ENCODE assay signal across 11 mouse cellular contexts in the genomic region with DNA sequence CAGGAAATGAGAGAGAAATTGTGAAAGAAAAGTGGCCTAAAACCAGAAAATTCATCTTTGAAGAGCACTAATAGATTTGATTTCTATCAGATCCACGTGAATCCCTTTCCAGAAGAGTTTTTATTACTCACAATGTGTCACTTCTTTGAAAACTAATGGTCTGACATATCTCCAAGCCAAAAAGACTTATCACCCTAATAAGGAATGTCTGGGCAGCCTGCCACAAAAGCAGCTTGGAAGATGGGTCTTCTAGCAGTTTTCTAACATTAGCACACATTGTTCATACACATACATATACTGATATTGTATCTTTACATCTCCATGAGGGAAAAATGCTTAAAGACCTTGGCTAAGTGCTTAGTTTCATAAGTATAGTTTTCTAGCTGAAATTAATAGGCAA.
DNase-seq lines count a peak whose midpoint lies in the region; ATAC-seq and TF ChIP-seq lines count a peak whose summit lies in the region.
"Had no signal": no experiment of that assay in that cellular context is flagged by ENCODE, and none has a peak within 500 bp of the region (broad histone marks: within the 10 kb centered on the region; RNA-seq: fewer than 3 reads in every experiment).

No protein-coding gene starts in this region.

- DNase-seq in embryonic facial prominence, embryonic 14.5 days (ENCODE audit: low spot score): peak; percentile 85
- DNase-seq in embryonic facial prominence, embryonic 10.5 days (ENCODE audit: low spot score): no peak
- peak; percentile 92 for DNase-seq in lung, embryonic 14.5 days
- no peak for DNase-seq in lung, adult 18-20 months
- peak; percentile 47 for DNase-seq in gastrocnemius, adult 2 months
- DNase-seq in lung, postnatal 10 days: peak; percentile 63
- DNase-seq in left cerebral cortex, adult 2 months (ENCODE audit: extremely low spot score in 1 of 2, low spot score in 2 of 2): no peak
- DNase-seq in left cerebral cortex, postnatal 10 days (ENCODE audit: extremely low spot score in 1 of 2, low spot score in 2 of 2): no peak

- no peaks in the 10 kb centered on the region for H3K9me3 ChIP-seq in embryonic facial prominence, embryonic 14.5 days (ENCODE audit: control insufficient read depth, low read length)
- no peaks in the 10 kb centered on the region for H3K9me3 ChIP-seq in embryonic facial prominence, embryonic 10.5 days
- H3K9me3 ChIP-seq in lung, embryonic 14.5 days (ENCODE audit: low read depth, low read length): no peaks in the 10 kb centered on the region
- H3K9me3 ChIP-seq: liver, embryonic 15.5 days; neural tube, embryonic 12.5 days had no signal

- peaks cover 7% of the 10 kb centered on the region for H3K4me1 ChIP-seq in embryonic facial prominence, embryonic 14.5 days (ENCODE audit: control insufficient read depth, insufficient read depth, low read length)
- H3K4me1 ChIP-seq in embryonic facial prominence, embryonic 10.5 days: no peaks in the 10 kb centered on the region; the same call in 1 of the 2 replicates
- no peaks in the 10 kb centered on the region for H3K4me1 ChIP-seq in lung, embryonic 14.5 days (ENCODE audit: insufficient read depth)
- H3K4me1 ChIP-seq: liver, embryonic 15.5 days; neural tube, embryonic 12.5 days had no signal

- H3K27ac ChIP-seq in embryonic facial prominence, embryonic 14.5 days (replicated peaks; ENCODE audit: low read depth, low read length): no peak overlapping the region
- no peak overlapping the region for H3K27ac ChIP-seq in embryonic facial prominence, embryonic 10.5 days (replicated peaks)
- no peak overlapping the region for H3K27ac ChIP-seq in lung, embryonic 14.5 days (ENCODE audit: low read depth)
- H3K27ac ChIP-seq in gastrocnemius, adult 2 months: no peak overlapping the region
- H3K27ac ChIP-seq in left cerebral cortex, adult 2 months: no peak overlapping the region
- H3K27ac ChIP-seq: liver, embryonic 15.5 days; neural tube, embryonic 12.5 days had no signal

- no peak overlapping the region for H3K4me2 ChIP-seq in embryonic facial prominence, embryonic 14.5 days (ENCODE audit: low read depth, low read length)
- H3K4me2 ChIP-seq in lung, embryonic 14.5 days: no peak overlapping the region
- H3K4me2 ChIP-seq: liver, embryonic 15.5 days; neural tube, embryonic 12.5 days had no signal

- intact Hi-C loops in gastrocnemius, adult 2 months (cut with DNase I): no loop called here
- intact Hi-C loops in left cerebral cortex, adult 2 months (cut with DNase I): no loop called here
- intact Hi-C loops in left cerebral cortex, postnatal 10 days (cut with DNase I): no loop called here

- H3K36me3 ChIP-seq in embryonic facial prominence, embryonic 14.5 days (ENCODE audit: control insufficient read depth, insufficient read depth, low read length): no peaks in the 10 kb centered on the region
- H3K36me3 ChIP-seq in embryonic facial prominence, embryonic 10.5 days (replicated peaks): no peaks in the 10 kb centered on the region
- no peaks in the 10 kb centered on the region for H3K36me3 ChIP-seq in lung, embryonic 14.5 days (ENCODE audit: insufficient read depth)
- H3K36me3 ChIP-seq: liver, embryonic 15.5 days; neural tube, embryonic 12.5 days had no signal

- WGBS in embryonic facial prominence, embryonic 14.5 days: 27% methylated on average over 1 of the region's 1 CpGs
- 76% methylated on average over 1 of the region's 1 CpGs for WGBS in embryonic facial prominence, embryonic 10.5 days
- WGBS in lung, embryonic 14.5 days: 12% methylated on average over 1 of the region's 1 CpGs

- ATAC-seq in embryonic facial prominence, embryonic 14.5 days (ENCODE audit: low read depth): no peak
- ATAC-seq in lung, embryonic 14.5 days (ENCODE audit: insufficient read depth): peak; percentile 85; the same call in 1 of the 2 replicates
- ATAC-seq: intestine, postnatal 0 days had no signal

- no peak overlapping the region for H3K9ac ChIP-seq in embryonic facial prominence, embryonic 14.5 days (ENCODE audit: low read depth, low read length)
- H3K9ac ChIP-seq in lung, embryonic 14.5 days: no peak overlapping the region
- H3K9ac ChIP-seq: liver, embryonic 15.5 days; neural tube, embryonic 12.5 days had no signal

- H3K4me3 ChIP-seq in embryonic facial prominence, embryonic 14.5 days (ENCODE audit: low read depth, low read length): no peak overlapping the region
- no peak overlapping the region for H3K4me3 ChIP-seq in embryonic facial prominence, embryonic 10.5 days
- H3K4me3 ChIP-seq in lung, embryonic 14.5 days (ENCODE audit: low read depth, low read length): no peak overlapping the region
- H3K4me3 ChIP-seq in gastrocnemius, adult 2 months: no peak overlapping the region
- H3K4me3 ChIP-seq in left cerebral cortex, adult 2 months: no peak overlapping the region
- H3K4me3 ChIP-seq: liver, embryonic 15.5 days; neural tube, embryonic 12.5 days had no signal

- no peak for TF ChIP-seq CTCF in lung, embryonic 14.5 days (IDR thresholded peaks at IDR 0.05; ENCODE audit: low read depth)
- no peak for TF ChIP-seq CTCF in gastrocnemius, adult 2 months (IDR thresholded peaks at IDR 0.05)
- TF ChIP-seq CTCF in left cerebral cortex, adult 2 months (IDR thresholded peaks at IDR 0.05): no peak

- no peaks in the 10 kb centered on the region for H3K27me3 ChIP-seq in embryonic facial prominence, embryonic 14.5 days (replicated peaks; ENCODE audit: control insufficient read depth, insufficient read depth, low read length)
- H3K27me3 ChIP-seq in embryonic facial prominence, embryonic 10.5 days (replicated peaks; ENCODE audit: low read depth, poor library complexity, severe bottlenecking): no peaks in the 10 kb centered on the region
- no peaks in the 10 kb centered on the region for H3K27me3 ChIP-seq in lung, embryonic 14.5 days (ENCODE audit: insufficient read depth, low read length)
- H3K27me3 ChIP-seq: liver, embryonic 15.5 days; neural tube, embryonic 12.5 days had no signal

Comparison
In these comparisons a context has a peak if more than half of its experiments do, and no peak if none do; other contexts are left out.
1. DNase-seq: peak in embryonic facial prominence, embryonic 14.5 days (single experiment), lung, embryonic 14.5 days (single experiment), gastrocnemius, adult 2 months (single experiment) and lung, postnatal 10 days (single experiment); none in embryonic facial prominence, embryonic 10.5 days (single experiment), lung, adult 18-20 months (0 of 2), left cerebral cortex, adult 2 months (0 of 2) and left cerebral cortex, postnatal 10 days (0 of 2).